Mouse (Mus musculus) heart, adult 11 months (tissue): Measurements from ENCODE around the gene Hk2.
A peak's percentile ranks its signal among the peaks of the same experiment; 100 is the strongest.

ENCODE experiments used
- DNase-seq: peaks from one replicate; pipeline ENCODE4 v3.0.0; 2022

The Hk2 gene

GRCm38 (mm10) chr6:82774321-82774764 is at the start of gene Hk2:
Hk2 (minus strand) TSS chr6:82774454.
- peak; percentile 99 for DNase-seq

DNA sequence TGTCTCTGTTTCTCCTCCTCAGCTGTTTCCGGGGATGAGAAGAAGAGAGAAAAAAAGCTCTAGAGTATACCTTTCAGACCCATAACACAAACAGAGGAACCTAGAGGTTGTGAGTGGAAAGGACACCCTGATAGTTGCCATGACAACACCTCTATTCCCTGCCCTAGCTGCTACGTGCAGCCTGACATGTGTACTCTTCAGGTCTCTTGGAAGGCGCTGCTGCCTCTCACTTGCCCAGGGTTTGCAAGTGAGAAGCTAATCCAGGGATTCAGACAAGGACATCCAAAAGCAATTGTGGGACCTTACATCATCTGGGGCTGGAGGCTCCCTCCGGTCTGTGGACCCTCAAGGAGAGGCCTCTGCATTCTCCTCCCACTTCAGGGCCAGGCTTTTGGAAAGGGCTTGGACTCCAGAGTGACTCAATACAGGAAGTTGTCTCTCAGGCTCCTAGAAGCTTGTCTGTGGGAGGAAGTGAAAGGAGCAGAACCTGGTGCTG is 47.6 kb upstream of the Hk2 start:
- DNase-seq: no peak

GRCm38 (mm10) chr6:82820716-82821115 is 46.5 kb upstream of the Hk2 start:
- no peak for DNase-seq

DNA sequence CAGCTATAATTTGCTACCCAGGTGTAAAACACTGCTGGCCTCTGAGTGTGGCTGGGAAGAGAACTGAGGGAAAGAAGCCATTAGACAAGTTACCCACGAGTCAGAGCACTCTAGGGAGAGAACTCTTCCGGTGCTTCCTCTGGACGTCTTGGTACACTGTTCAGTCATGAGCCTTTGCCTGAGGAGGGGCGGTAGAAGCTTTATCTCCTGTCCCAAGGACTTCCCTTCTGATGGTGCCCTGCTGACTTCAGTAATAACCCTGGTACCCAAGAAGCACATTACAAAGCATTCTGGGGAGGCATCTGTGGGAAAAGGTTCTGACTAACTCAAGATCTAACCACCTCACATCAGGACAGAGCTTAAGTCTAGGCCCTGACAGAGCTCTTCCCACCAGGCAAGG is 40.6 kb upstream of the Hk2 start:
- DNase-seq: peak; percentile 73

DNA sequence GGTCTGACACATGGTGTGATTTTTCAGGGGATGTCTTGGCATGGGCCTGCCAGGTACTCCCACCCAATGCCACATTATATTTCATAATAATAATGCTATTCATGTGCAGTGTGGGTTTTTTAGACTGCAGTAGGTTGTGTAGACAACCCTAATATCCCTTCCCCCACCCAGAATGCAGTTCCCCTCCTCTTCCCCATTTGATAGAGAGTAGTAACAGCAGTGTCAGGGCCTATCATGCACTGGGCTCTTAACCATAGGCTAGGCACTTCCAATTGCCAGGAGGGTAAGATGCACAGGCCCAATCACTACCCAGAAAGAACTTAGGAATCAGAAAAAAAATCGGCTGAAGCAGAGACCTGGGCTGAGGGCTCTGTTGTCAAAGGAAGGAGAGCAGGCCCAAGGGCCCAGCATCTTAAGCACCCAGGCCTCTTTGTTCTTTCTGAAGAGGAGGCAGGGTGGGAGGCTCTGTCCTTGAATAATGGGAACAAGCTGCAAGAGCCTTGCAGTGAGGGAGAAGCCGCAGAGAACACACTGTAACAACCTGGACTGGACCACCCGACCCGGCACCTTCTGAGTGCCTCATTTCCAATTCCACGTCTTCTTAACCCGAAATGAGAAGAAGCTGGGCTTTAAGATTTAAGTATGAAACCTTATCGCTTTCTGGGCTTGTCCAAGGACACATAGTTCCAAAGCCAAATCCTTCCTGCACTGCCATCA is 33.9 kb upstream of the Hk2 start:
- DNase-seq: peak; percentile 70

GRCm38 (mm10) chr6:82806971-82807370 is 32.7 kb upstream of the Hk2 start:
- peak; percentile 89 for DNase-seq

DNA sequence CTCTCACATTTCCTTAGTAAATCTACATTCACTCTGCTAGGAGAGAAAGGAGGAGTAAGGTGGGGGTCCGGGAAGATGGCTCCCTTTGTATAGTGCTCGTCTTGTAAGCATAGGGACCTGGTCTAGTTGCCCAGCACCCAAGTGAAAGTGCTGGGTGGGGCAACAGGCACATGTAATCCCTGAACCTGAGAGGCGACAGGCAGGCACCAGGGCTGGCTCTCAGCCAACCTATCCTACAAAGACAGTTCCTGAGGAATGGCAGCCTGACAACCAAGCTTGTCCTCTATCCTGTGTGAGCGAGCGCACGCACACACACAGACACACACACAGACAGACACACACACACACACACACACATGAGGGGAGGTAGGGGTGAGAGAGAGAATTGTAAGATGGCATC is 32.2 kb upstream of the Hk2 start:
- DNase-seq: peak; percentile 79

GRCm38 (mm10) chr6:82805894-82806293 is 31.6 kb upstream of the Hk2 start:
- DNase-seq: peak; percentile 71

DNA sequence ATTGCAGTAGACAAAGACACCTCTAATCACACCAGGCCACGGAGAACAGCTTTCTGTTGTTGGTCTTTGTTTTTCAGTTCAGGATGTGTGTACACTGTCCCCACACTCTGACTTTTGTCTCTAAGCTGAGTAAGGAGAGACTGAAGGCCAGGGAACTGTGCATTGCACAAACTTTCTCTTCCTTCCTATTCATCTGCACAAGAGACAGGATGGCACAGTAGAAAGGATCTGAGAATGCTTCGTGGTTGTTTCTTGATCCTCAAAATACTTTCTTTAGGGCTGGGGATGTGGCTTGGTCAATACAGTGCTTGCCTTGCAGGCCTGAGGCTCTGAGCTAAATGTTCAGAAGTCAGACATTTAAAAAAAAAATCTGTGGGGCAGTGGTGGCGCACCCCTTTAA is 30.7 kb upstream of the Hk2 start:
- DNase-seq: peak; percentile 92

- DNase-seq: no peak
Measured at GRCm38 (mm10) chr6:82798202-82798737, 24.0 kb upstream of the Hk2 start.

DNA sequence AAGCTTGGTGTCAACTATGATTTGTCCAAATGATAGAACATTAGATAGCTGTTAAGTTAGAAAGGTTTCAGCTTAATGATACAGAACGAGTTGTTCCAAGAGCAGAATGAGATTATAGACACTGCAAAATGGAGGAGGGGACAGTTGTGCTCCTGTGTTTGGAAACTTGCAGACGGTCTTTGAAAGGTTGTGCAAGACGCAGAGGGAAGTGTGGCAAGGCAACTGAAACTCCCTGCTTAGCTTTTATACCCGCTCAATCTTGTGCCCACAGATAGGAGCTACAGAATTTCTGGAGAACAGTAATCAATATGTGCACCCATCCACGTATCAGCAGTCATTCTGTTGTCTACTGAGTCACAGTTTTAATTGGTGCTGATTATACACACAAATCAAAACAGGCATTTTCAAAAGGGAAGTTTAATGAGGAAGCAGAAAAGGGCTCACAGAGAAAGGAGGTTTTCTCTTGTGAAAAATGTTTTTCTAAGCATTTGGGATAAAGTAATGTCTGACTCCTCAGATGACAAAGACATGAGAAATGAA is 23.1 kb upstream of the Hk2 start:
- peak; percentile 72 for DNase-seq

GRCm38 (mm10) chr6:82790864-82791263 is 16.6 kb upstream of the Hk2 start:
- DNase-seq: peak; percentile 70

- peak; percentile 66 for DNase-seq
Measured at GRCm38 (mm10) chr6:82783906-82784305, 9.7 kb upstream of the Hk2 start.

DNA sequence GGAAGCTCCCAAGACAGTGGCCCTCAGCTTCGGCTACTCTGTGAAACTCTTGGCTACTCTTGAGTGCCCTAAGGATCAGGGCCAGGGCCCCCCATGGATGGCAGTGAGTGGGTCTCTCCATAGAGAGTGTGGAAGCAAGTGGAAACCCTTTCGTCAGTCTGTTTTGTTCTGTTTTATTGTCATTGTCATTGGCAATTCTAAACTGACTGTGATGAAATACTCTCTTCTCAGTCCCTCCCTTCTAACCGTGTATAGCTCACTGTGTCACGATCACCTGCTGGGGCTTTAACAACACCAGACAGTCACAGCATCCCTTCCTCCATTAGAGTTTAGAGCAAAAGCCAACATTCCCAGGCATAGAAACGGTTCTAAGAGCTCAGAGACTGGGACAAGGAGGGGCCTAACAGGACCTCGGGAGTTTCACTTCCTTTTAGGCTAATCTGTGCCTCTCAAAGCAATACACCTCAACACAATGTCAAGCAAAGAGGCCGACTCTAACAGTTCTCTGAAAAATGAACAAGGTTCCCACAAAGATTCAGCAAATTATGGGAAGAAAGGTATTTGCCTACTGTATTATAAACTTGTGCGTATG is 6.6 kb upstream of the Hk2 start:
- peak; percentile 61 for DNase-seq

DNA sequence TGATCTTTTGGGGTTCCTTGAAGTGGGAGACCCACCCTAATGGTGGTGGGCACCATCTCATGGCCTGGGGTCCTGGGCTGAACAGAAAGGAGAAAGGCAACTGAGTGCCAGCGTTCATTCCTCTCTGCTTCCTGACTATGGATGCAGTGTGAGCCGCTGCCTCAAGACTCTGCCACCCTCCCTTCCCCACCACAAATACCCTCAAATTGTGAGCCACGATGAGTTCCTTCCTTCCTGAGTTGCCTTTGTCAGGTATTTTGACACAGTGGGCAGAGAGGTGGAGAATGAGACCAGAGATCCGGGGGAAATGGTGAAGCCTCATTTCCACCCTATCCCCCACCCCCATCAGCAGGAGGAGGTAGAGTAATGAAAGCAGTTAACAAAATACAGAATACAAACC is 6.1 kb upstream of the Hk2 start:
- peak; percentile 70 for DNase-seq

DNA sequence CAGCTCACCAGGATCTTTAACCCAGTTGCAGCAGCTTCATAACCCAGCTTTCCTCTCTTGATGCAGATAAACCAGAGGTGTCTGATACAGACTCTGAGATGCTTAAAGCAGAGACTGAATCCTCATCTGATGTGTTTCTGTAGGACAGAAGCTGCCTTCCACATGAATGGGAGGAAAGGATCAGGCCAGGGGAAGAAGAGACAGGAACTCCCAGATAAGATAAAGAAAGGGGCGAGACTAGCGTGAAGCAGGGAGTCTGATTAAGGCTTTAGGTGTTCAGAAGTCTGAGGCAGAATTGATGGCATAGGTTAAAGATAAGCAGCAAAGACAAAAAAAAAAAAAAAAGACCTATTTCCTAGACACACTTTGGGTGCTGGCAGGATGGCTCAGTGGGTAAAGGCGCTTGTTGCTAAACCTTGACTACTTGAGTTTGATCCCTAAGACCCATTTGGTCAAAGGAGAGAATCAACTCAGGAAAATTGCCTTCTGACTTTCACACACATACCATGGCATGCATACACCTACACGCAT is 2.9 kb upstream of the Hk2 start:
- no peak for DNase-seq

DNA sequence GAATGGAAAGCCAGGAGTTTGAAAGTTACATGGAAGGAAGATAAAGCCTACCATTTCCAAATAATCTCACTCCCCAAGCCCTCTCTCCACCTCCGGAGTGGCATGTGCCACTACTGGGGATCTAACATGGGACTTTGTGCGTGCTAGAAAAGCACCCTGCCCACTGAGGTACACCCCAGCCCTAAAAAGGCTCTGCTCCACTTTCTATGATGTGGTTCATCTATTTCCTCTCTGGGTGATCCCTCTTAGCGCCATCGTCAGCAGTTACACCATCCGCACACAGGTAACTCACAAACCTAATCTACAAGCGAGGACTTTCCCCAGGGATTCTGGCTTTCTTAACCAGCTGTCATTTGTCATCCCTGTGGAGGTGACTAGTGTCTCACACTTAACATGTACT is 1.1 kb upstream of the Hk2 start:
- DNase-seq: peak; percentile 74

DNA sequence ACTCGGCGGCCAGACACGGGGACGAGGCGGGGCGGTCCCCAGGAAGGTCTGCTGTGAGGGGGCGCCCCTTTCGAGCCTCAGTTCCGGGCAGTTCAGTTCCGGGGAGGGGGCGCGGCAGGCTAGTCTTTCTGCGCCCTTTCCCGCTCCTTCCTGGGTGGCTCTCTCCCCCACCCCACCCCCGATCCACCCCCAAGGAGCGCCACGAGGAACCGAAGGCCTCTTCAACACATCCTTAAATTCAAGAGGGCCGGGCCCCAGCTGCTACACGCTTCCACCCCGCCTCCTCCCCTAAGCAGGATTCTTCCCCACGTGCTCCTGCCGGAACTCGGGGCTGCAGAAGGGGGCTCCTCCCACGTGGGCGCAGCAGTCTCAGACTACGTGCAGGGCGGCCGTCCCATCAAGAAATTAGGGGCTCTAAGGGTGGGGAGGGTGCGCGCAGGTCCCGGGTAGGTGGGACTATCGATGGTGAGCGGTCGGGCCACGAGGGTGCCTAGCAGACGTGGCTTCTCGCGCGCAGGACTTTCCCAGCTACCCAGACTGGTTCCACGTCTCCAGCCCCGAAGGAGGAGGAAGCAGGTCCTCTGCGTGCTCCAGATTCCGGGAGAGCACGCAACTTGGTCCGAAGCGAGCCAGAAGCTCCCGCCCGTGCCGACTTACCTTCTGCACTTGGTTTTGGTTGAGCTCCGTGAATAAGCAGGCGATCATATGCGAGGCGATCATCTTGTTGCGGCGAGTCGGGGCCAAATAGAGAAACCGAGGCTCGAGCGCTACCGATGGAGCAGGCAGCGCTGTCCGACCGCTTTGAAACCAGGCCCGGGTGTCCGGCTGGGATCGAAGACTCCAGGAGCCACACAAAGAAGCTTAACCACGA is 758 bp downstream of the Hk2 start:
- peak; percentile 96 for DNase-seq

DNA sequence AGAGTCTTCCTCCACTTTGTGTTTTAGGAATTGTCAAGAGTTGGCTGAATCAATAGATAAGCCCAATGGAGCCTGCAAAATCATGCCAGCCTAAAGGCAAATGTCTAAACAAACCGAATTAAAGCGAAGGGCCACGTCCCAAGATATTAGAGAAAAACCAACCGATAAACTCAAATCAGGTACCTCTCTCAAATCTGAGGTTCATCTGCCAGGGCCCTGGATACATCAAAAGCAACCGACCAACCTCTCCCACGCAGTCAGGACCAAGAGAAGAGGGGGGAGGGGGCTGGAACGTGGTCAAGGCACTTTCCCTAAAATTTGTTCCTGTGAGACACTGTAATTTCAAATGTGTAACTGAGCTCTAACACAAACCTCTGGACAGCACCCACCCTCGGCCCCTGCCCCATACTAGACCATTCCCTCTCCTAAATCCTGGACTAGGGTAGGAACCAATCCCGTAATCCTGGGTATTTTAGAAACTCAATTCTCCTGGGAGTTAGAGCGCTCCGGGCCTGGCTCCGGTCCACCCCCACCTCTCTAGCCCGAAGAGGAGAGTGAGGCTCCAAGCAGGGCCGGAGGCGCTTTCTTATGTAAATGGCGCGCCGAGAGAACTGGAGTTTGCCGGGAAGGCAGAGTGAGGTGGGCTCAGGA is 1.7 kb downstream of the Hk2 start:
- DNase-seq: peak; percentile 94

DNA sequence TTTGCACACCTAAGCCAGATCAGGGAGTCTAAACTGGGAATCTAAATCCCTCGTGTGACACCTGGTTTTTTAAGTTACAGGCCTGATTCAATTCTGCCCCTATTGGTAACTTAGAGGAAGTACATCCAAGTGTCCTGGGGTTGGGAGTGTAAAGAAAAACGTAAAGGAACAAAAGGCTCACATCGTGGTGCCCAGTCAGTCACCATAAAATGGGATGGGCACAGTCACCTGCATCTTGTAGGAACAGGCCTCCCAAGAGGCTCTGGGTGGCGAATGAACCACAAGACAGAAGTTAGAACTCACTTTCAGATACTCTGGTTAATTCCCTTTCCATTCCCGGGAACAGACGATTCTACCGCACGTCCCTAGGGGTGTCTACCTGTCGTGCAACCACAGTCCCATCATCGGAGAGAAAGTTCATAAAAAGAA is 2.3 kb downstream of the Hk2 start:
- DNase-seq: peak; percentile 86

GRCm38 (mm10) chr6:82771059-82771458 is 3.2 kb downstream of the Hk2 start:
- DNase-seq: peak; percentile 93

DNA sequence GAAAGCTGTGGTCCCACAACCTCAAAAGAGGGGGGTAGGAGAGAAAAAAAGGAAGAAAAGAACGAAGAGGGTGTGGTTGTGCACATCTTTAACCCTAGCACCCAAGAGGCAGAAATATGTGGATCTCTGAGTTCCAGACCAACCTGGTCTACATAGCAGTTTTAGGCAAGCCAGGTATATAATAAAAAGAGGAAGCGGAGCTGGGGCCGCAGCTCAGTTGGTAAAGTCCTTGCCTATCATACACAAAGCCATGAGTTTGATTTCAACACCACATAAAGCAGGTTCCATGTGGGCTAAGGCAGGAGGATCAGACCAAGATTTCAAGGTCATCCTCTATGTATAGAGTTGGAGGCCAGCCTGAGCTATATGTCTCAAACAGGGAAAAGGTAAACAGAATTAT is 4.0 kb downstream of the Hk2 start:
- DNase-seq: peak; percentile 72
